Mouse (Mus musculus) embryonic fibroblast, embryonic 13.5 days (primary cell): ENCODE measurements around the gene 1700088E04Rik. TPM values are rescaled to one million over a fixed set of nuclear protein-coding genes. Genes with fewer than 3 reads are reported as not detected.

Experiments used
- H3K27ac ChIP-seq: 2 replicates; pipeline ENCODE4 v1.5.1; 2012; ENCODE audit warnings: low read length, control low read depth, inconsistent platforms; ENCODE audit not compliant: insufficient read depth
- H3K4me1 ChIP-seq: 2 replicates; pipeline ENCODE4 v1.6.1; 2011; ENCODE audit warnings: low read length; ENCODE audit not compliant: control insufficient read depth, insufficient read depth
- H3K4me3 ChIP-seq: 2 replicates; pipeline ENCODE4 v1.5.1; 2011; ENCODE audit warnings: mild to moderate bottlenecking, control low read depth, low read length; ENCODE audit not compliant: insufficient read depth
- CTCF ChIP-seq: IDR thresholded peaks from 2 replicates; pipeline ENCODE4 v1.5.1; 2011; ENCODE audit warnings: mild to moderate bottlenecking, control low read depth, low read length, moderate library complexity, borderline replicate concordance; ENCODE audit not compliant: insufficient read depth
- POLR2A ChIP-seq: IDR thresholded peaks from 2 replicates; pipeline ENCODE4 v1.6.1; 2011; ENCODE audit warnings: low read depth, mild to moderate bottlenecking, control low read depth, low read length, moderate library complexity
- polyA plus RNA-seq: library from polyadenylated mRNA; stranded (reverse); fragments of >200 nt; gene quantifications from 2 replicates; pipeline ENCODE4 v1.2.4, GENCODE M21; 2011; ENCODE audit warnings: low read depth; ENCODE audit not compliant: missing spikeins, insufficient read length

1700088E04Rik gene
- 1.7 and 2.2 TPM in 2 replicates for polyA plus RNA-seq

GRCm38 (mm10) chr15:79140866-79141565 lies at the start of gene 1700088E04Rik, which contains the start of gene Polr2f:
TSS of gene 1700088E04Rik (minus strand) at chr15:79141253.
TSS of gene Polr2f (plus strand) at chr15:79141009.
- Histone ChIP-seq H3K4me1 (peaks cover 2% of the 10 kb centered on the region; the same call in 1 of the 2 replicates), H3K27ac (no peak within 1 kb of the TSS)
- TF ChIP-seq CTCF (no peak), POLR2A (peak; percentile 99)

DNA sequence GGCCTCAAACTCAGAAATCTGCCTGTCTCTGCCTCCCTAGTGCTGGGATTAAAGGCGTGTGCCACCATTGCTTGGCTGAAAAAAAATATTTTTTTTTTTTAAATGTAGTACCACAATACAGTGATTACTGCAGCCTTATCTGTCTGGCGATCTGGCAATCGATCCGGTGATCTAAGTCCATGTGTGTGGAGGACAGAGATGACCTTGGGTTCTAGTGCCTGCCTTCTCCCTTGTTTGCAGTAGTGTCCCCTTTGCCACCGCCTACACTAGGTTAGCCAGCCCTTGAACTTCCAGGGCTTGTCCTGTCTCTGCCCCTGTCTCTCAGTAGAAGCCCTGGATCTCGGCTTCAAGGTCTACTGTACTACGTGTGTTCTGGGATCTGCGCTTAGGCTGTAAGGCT lies 46.8 kb upstream of the 1700088E04Rik start:
- TF ChIP-seq CTCF (no peak), POLR2A (no peak)
- no peaks in the 10 kb centered on the region for H3K4me1 ChIP-seq
- H3K27ac ChIP-seq = no peak overlapping the region

More at GRCm38 (mm10) chr15:79140866-79141565, at the start of gene 1700088E04Rik, which contains the start of gene Polr2f:
- peak within 1 kb of the TSS; percentile 91 for H3K4me3 ChIP-seq

DNA sequence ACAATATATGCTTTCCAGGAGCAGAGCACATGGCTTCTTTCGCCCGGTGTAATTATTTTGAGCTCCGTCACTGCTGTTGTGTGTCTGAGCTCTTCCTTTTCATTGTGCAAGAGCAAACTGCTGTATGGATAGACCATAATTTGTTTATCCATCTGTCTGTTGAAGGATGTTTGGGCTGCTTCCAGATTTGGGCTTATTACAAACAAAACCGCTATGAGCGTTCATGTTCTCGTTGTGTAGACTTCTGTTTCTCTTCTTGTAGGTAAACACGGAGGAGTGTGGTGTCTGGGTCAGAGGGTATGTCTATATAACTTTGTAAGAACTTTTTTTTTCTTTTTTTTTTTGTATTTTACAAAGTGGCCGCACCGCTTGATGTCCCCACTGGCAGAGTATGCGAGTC lies 44.2 kb upstream of the 1700088E04Rik start:
- no peak for TF ChIP-seq POLR2A
- no peak for TF ChIP-seq CTCF
- Histone ChIP-seq H3K4me3 (no peak overlapping the region), H3K27ac (no peak overlapping the region), H3K4me1 (no peaks in the 10 kb centered on the region)

More for the DNA sequence above, 46.8 kb upstream of the 1700088E04Rik start:
- no peak overlapping the region for H3K4me3 ChIP-seq

- TF ChIP-seq POLR2A (no peak), CTCF (no peak)
- Histone ChIP-seq H3K4me3 (no peak overlapping the region), H3K27ac (no peak overlapping the region), H3K4me1 (no peaks in the 10 kb centered on the region)
Observed at GRCm38 (mm10) chr15:79176905-79177304, 35.9 kb upstream of the 1700088E04Rik start.

- Histone ChIP-seq H3K4me3 (no peak overlapping the region), H3K4me1 (no peaks in the 10 kb centered on the region), H3K27ac (no peak overlapping the region)
- TF ChIP-seq CTCF (no peak), POLR2A (no peak)
Observed at GRCm38 (mm10) chr15:79166712-79167111, 25.7 kb upstream of the 1700088E04Rik start.

GRCm38 (mm10) chr15:79165140-79165539 lies 24.1 kb upstream of the 1700088E04Rik start, which contains the start of gene Sox10:
TSS of gene Sox10 (minus strand) at chr15:79165240.
- TF ChIP-seq POLR2A (no peak), CTCF (no peak)
- H3K27ac ChIP-seq = no peak within 1 kb of the TSS

GRCm38 (mm10) chr15:79164251-79164650 lies 23.2 kb upstream of the 1700088E04Rik start:
- H3K4me1 ChIP-seq = peaks cover 4% of the 10 kb centered on the region; the same call in 1 of the 2 replicates
- TF ChIP-seq POLR2A = no peak
- TF ChIP-seq CTCF = no peak
- no peak overlapping the region for H3K27ac ChIP-seq
- no peak overlapping the region for H3K4me3 ChIP-seq

More at GRCm38 (mm10) chr15:79165140-79165539, 24.1 kb upstream of the 1700088E04Rik start, which contains the start of gene Sox10:
- H3K4me1 ChIP-seq = peaks cover 4% of the 10 kb centered on the region; the same call in 1 of the 2 replicates
- H3K4me3 ChIP-seq = no peak within 1 kb of the TSS

- H3K27ac ChIP-seq = no peak overlapping the region
- no peak overlapping the region for H3K4me3 ChIP-seq
- TF ChIP-seq CTCF = no peak
- no peak for TF ChIP-seq POLR2A
- peaks cover 4% of the 10 kb centered on the region; the same call in 1 of the 2 replicates for H3K4me1 ChIP-seq
Observed at GRCm38 (mm10) chr15:79162822-79163221, 21.8 kb upstream of the 1700088E04Rik start.

DNA sequence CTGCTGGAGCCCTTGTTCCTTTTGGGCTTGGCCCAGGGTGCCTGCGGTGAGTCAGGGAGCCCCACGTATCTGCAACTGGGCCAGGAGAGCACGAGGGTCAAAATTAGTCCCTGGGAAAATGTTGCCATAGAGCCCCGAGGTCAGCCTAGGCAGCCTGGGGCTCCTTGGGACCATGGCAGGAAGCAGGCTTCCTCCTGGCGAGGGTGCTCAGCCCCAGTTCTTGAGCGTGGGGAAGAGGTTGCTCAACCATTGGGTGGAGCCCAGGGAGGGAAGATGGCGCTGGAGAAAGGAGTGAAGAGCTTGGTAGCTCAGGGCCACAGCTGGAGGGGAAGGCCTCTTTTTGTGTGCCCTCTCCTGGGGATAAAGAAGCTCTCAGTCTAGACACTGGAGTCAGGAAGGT lies 21.2 kb upstream of the 1700088E04Rik start:
- Histone ChIP-seq H3K27ac (no peak overlapping the region), H3K4me3 (no peak overlapping the region), H3K4me1 (peaks cover 4% of the 10 kb centered on the region; the same call in 1 of the 2 replicates)
- TF ChIP-seq CTCF (no peak), POLR2A (no peak)

- no peak for TF ChIP-seq CTCF
- no peak for TF ChIP-seq POLR2A
- no peak overlapping the region for H3K27ac ChIP-seq
- H3K4me3 ChIP-seq = no peak overlapping the region
- peaks cover under 1% of the 10 kb centered on the region; the same call in 1 of the 2 replicates for H3K4me1 ChIP-seq
Observed at GRCm38 (mm10) chr15:79155572-79155971, 14.5 kb upstream of the 1700088E04Rik start.
